In the genomic region with DNA sequence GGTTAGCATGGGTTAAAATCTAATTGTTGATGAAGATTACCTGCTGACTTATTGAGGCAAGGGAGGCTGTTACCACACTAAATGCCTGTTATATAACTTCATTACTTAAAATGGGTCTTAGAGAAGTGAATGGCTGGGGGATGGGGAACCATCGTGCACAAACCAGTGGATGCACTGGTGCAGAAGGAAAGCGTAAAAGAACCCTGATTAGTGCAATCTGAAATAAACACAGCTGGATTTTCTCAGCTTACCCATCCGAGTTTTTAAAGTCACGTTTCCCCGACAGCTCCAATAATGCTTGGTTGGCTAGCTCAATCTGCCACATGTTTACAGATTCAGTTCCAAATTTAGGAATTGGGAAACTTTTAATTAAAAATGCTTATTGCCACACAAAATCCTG, we compare ENCODE assay signal across 26 mouse cellular contexts.
DNase-seq lines count a peak whose midpoint lies in the region; ATAC-seq and TF ChIP-seq lines count a peak whose summit lies in the region.
"Had no signal": no experiment of that assay in that cellular context is flagged by ENCODE, and none has a peak within 500 bp of the region (broad histone marks: within the 10 kb centered on the region; RNA-seq: fewer than 3 reads in every experiment).

No protein-coding gene starts in this region.

- H3K4me3 ChIP-seq in lung, postnatal 0 days (ENCODE audit: low read depth, low read length), result no peak overlapping the region
- H3K4me3 ChIP-seq in midbrain, embryonic 13.5 days (replicated peaks), result no peak overlapping the region
- H3K4me3 ChIP-seq: forebrain, embryonic 12.5 days; heart, adult 2 months; midbrain, embryonic 12.5 days; neural tube, embryonic 12.5 days had no signal

- no peaks in the 10 kb centered on the region for H3K36me3 ChIP-seq in lung, postnatal 0 days (ENCODE audit: insufficient read depth, low read length)
- H3K36me3 ChIP-seq in midbrain, embryonic 13.5 days, result 0 out of 2 replicates have a peak, but pooled peaks cover under 1% of the 10 kb centered on the region
- H3K36me3 ChIP-seq: forebrain, embryonic 12.5 days; G1E; midbrain, embryonic 12.5 days; neural tube, embryonic 12.5 days had no signal

- no peaks in the 10 kb centered on the region for H3K9me3 ChIP-seq in lung, postnatal 0 days (ENCODE audit: low read length)
- no peaks in the 10 kb centered on the region for H3K9me3 ChIP-seq in midbrain, embryonic 13.5 days
- H3K9me3 ChIP-seq: forebrain, embryonic 12.5 days; G1E; midbrain, embryonic 12.5 days; neural tube, embryonic 12.5 days had no signal

- intact Hi-C loops in left cerebral cortex, postnatal 10 days (cut with DNase I), result loop anchor here (10.0 kb wide), 1 partner anchor 52 kb away; no protein-coding TSS in a partner anchor

- H3K4me1 ChIP-seq in lung, postnatal 0 days (ENCODE audit: insufficient read depth, low read depth, low read length), result no peaks in the 10 kb centered on the region
- H3K4me1 ChIP-seq in midbrain, embryonic 13.5 days (replicated peaks), result peaks cover 34% of the 10 kb centered on the region

- no peaks in the 10 kb centered on the region for H3K27me3 ChIP-seq in lung, postnatal 0 days (replicated peaks; ENCODE audit: insufficient read depth, low read length)
- no peaks in the 10 kb centered on the region for H3K27me3 ChIP-seq in midbrain, embryonic 13.5 days
- H3K27me3 ChIP-seq: CH12.LX; forebrain, embryonic 12.5 days; midbrain, embryonic 12.5 days; neural tube, embryonic 12.5 days; Patski had no signal

- no peak for TF ChIP-seq CTCF in lung, postnatal 0 days (IDR thresholded peaks at IDR 0.05)

- H3K4me2 ChIP-seq in lung, postnatal 0 days (replicated peaks; ENCODE audit: low read depth, low read length), result no peak overlapping the region
- H3K4me2 ChIP-seq in midbrain, embryonic 13.5 days (replicated peaks), result no peak overlapping the region
- H3K4me2 ChIP-seq: forebrain, embryonic 12.5 days; hindbrain, embryonic 14.5 days; midbrain, embryonic 12.5 days; neural tube, embryonic 12.5 days had no signal

- no peak overlapping the region for H3K9ac ChIP-seq in lung, postnatal 0 days (replicated peaks; ENCODE audit: low read depth)
- no peak overlapping the region for H3K9ac ChIP-seq in midbrain, embryonic 13.5 days (replicated peaks)
- H3K9ac ChIP-seq: forebrain, embryonic 12.5 days; hindbrain, embryonic 14.5 days; midbrain, embryonic 12.5 days; neural tube, embryonic 12.5 days had no signal

- no peak overlapping the region for H3K27ac ChIP-seq in lung, postnatal 0 days (ENCODE audit: low read length)
- no peak overlapping the region for H3K27ac ChIP-seq in midbrain, embryonic 13.5 days
- H3K27ac ChIP-seq: forebrain, embryonic 12.5 days; heart, adult 2 months; hindbrain, embryonic 14.5 days; midbrain, embryonic 12.5 days; neural tube, embryonic 12.5 days had no signal

- no peak for ATAC-seq in lung, postnatal 0 days
- no peak for ATAC-seq in midbrain, embryonic 13.5 days
- ATAC-seq: inflammation-experienced regulatory T-cells, adult 6 months; Patski had no signal

- TF ChIP-seq EP300 in lung, postnatal 0 days (IDR thresholded peaks at IDR 0.05), result no peak

- 64% methylated on average over 5 of the region's 5 CpGs for WGBS in lung, postnatal 0 days
- WGBS in midbrain, embryonic 13.5 days, result 30% methylated on average over 5 of the region's 5 CpGs

- DNase-seq in heart, adult 11 months, result peak; percentile 82
- DNase-seq in heart, postnatal 4 days, result no peak
- DNase-seq in left cerebral cortex, adult 11 months (ENCODE audit: low spot score), result peak; percentile 44
- no peak for DNase-seq in left cerebral cortex, postnatal 10 days (ENCODE audit: extremely low spot score in 1 of 2, low spot score in 2 of 2)
- DNase-seq in lung, postnatal 0 days (ENCODE audit: low spot score), result peak; percentile 44
- no peak for DNase-seq in lung, postnatal 4 days
- peak; percentile 41 for DNase-seq in retina, embryonic 14.5 days (ENCODE audit: low spot score)
- DNase-seq: adrenal gland, postnatal 36 days; B cell, adult 2 months; cerebellum, adult 11-12 months; cerebellum, postnatal 14 days; gastrocnemius, postnatal 25 days; heart, adult 2 months; heart, postnatal 36 days; kidney, adult 2 months; kidney, postnatal 36 days; thymus, postnatal 14 days had no signal

Comparison
In these comparisons a context has a peak if more than half of its experiments do, and no peak if none do; other contexts are left out.
1. DNase-seq: peak in heart, adult 11 months (single experiment), left cerebral cortex, adult 11 months (single experiment), lung, postnatal 0 days (single experiment) and retina, embryonic 14.5 days (single experiment); none in heart, postnatal 4 days (single experiment), left cerebral cortex, postnatal 10 days (0 of 2) and lung, postnatal 4 days (0 of 2).